Mouse (Mus musculus): ENCODE data around the gene Opcml.

GRCm38 (mm10) chr9:28752908-28753307 is 962.3 kb downstream of the Opcml start:
- TF ChIP-seq CHD2 (IDR thresholded peaks at IDR 0.05; ENCODE audit: low read depth, low read length) = no peak
- no peak for TF ChIP-seq ZC3H11A (IDR thresholded peaks at IDR 0.05; ENCODE audit: borderline replicate concordance, low read depth, low read length)
